Mouse (Mus musculus): ENCODE results near the gene Cel. TPM values are rescaled to one million over a fixed set of nuclear protein-coding genes. Genes with fewer than 3 reads are reported as not detected.
A peak's percentile ranks its signal among the peaks of the same experiment; 100 is the strongest.

Gene Cel
- polyA plus RNA-seq, 1 experiment from 2014 or later = not detected

DNA sequence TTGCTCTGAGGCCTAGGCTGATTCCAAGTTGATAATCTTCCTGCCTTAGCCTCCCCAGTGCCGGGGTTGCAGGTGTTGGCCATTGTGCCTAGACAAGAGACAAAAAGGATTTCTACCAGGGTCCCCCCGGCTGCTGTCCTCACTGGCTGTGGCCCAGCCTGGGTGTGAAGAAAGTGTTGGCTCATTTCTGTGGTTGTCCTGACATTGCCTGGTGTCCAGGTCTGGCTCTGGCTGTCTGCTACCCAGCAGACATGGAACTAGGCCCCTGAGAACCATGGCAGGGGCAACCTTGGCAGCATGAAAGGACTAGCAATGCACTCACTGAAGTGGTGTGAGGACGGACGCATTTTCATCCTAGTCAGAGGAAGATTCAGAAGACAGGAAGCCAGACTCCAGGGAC, 33.3 kb downstream of the Cel start:
- no peak for ATAC-seq (ENCODE audit: insufficient number of reproducible peaks, insufficient read depth, low FRiP score, low read depth)
- Histone ChIP-seq H3K9me3 (ENCODE audit: control insufficient read depth, low read length) (no peaks in the 10 kb centered on the region), H3K27ac (replicated peaks in 1 of 2; ENCODE audit: control insufficient read depth in 1 of 2, insufficient read depth in 1 of 2, low read depth in 2 of 2, low read length in 2 of 2) (no peak overlapping the region), H3K36me3 (ENCODE audit: control insufficient read depth, insufficient read depth, low read length) (no peaks in the 10 kb centered on the region), H3K4me3 (ENCODE audit: control insufficient read depth in 1 of 2, insufficient read depth in 1 of 2, low read depth in 1 of 2, low read length in 2 of 2) (no peak overlapping the region), H3K9ac (ENCODE audit: low read length) (no peak overlapping the region), H3K4me1 (ENCODE audit: control insufficient read depth in 2 of 2, insufficient read depth in 2 of 2, low read length in 2 of 2) (peaks cover 41 to 62% of the 10 kb centered on the region in 2 experiments), H3K4me2 (ENCODE audit: low read length) (no peak overlapping the region), H3K27me3 (ENCODE audit: control insufficient read depth, insufficient read depth, low read length) (no peaks in the 10 kb centered on the region)
- 73% methylated on average over 4 of the region's 4 CpGs for WGBS

DNA sequence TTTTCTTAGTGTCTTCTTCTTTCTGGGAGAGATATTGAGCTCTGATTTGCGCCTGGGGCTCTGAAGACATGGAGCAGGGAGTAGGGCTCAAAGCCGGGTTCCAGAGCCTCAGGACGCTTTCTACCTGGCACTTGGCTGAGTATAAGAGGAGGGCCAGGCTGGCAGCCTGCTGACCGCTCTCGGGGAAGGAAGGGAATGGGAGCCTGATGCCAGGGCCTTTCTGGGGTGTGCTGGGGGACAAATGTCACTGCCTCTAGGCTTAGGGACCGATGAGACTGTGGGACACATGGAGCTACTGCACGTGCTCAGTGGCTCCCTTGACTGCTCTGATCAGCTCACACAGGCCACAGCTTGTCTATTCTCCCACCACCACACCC, 34.9 kb downstream of the Cel start:
- Histone ChIP-seq H3K9ac (ENCODE audit: low read length) (no peak overlapping the region), H3K4me1 (ENCODE audit: control insufficient read depth in 2 of 2, insufficient read depth in 2 of 2, low read length in 2 of 2) (peaks cover 34 to 55% of the 10 kb centered on the region in 2 experiments), H3K9me3 (ENCODE audit: control insufficient read depth, low read length) (no peaks in the 10 kb centered on the region), H3K27ac (replicated peaks in 1 of 2; ENCODE audit: control insufficient read depth in 1 of 2, insufficient read depth in 1 of 2, low read depth in 2 of 2, low read length in 2 of 2) (no peak overlapping the region), H3K27me3 (ENCODE audit: control insufficient read depth, insufficient read depth, low read length) (no peaks in the 10 kb centered on the region), H3K36me3 (ENCODE audit: control insufficient read depth, insufficient read depth, low read length) (no peaks in the 10 kb centered on the region), H3K4me2 (ENCODE audit: low read length) (no peak overlapping the region), H3K4me3 (ENCODE audit: control insufficient read depth in 1 of 2, insufficient read depth in 1 of 2, low read depth in 1 of 2, low read length in 2 of 2) (no peak overlapping the region)
- no peak for ATAC-seq (ENCODE audit: insufficient number of reproducible peaks, insufficient read depth, low FRiP score, low read depth)
- WGBS = 88% methylated on average over 7 of the region's 7 CpGs

DNA sequence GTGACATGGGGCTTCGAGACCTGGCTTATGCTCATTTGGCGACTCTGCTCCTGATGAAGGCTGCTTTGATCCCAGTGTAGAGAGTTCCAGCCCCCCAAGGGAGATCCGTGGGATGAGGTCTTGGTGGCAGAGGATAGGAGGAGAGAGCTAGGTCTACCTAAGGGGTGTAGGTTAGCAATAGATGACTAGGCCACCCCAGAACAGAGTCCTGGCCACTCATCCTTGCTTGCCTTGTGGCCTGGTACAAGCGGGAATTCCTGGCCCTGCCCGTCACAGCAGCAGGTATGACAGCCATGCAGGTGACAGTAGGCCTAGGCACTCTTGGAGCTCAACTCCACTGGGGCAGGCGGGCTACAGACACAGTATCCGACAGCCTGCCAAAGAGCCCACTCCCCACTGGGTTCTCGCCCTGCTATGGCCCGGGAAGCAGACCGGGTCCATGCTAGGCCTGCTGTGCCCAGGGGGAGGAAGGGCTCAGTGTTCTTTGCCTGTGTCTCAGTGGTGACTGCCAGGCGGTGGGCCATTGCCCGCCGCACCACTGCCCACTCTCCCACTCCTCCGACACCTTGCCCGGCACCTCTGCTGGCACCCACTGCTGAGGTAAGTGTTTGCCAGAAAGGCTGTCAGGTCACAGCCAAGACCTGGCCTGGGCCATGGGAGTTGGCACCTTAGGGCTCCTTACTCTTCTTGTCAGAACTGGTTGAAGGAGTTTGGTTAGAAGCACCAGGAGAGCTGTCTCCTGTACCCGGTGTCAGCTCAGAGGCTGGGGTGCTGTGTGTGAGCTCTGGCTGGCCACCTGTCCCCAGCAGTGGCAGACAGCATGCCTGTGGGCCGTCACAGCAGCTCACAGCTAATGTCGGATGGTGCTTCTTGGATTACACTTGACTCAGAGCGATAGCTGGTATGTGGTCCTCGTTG, 35.5 kb downstream of the Cel start:
- no peaks in the 10 kb centered on the region for H3K36me3 ChIP-seq (ENCODE audit: control insufficient read depth, insufficient read depth, low read length)

DNA sequence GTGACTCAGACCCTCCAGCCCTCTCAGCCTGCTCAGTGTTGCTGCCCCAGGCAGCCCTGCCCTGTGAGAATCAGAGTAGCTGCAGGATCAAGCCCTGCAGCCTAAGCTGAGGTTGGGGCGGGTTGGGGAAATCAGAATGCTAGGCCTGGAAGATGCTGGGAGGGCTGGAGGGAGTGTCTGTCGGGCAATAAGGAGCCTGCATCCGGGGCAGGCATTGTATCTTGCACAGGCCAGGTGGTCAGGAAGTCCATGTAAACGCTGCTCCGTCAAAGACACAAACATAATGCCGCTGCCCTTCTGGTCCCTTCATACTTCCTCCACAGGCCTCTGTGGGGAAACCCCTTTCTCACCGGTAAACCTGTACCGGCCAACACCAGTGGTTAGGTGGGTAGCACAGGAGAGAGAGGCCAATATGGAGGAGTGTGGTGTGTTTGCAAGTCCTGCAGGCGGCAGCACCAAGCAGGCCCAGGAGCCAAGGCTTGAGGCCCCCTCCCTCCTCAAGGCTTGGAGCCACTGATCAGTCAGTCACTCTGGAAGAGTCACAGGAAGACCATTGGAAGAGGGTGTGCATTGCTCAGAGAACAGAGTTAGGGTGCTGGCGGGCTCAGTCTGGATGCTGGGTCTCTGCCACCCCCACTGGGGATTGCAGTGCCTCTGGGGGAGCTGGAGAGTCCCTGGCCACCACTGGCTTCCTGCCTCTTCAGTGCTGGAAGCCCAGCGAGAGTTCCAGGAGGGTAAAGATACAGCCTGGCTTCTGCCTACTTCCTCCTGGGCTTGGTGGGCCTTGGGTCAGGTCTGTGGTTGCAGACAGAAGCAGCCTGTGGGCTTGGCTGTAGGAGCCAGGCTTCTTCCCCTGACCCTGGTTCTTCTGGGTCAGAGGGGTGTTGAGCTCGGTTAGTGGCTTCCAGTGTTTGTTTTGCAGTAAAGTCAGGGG, 37.0 kb downstream of the Cel start:
- Histone ChIP-seq H3K27ac (replicated peaks in 1 of 2; ENCODE audit: control insufficient read depth in 1 of 2, insufficient read depth in 1 of 2, low read depth in 2 of 2, low read length in 2 of 2) (peak overlapping the region; percentile 52 to 77), H3K4me2 (ENCODE audit: low read length) (0 out of 2 replicates have a peak overlapping the region, but pooled peaks have one; percentile 34), H3K4me3 (ENCODE audit: control insufficient read depth in 1 of 2, insufficient read depth in 1 of 2, low read depth in 1 of 2, low read length in 2 of 2) (no peak overlapping the region), H3K4me1 (ENCODE audit: control insufficient read depth in 2 of 2, insufficient read depth in 2 of 2, low read length in 2 of 2) (peaks cover 32 to 40% of the 10 kb centered on the region in 2 experiments), H3K27me3 (ENCODE audit: control insufficient read depth, insufficient read depth, low read length) (no peaks in the 10 kb centered on the region), H3K9me3 (ENCODE audit: control insufficient read depth, low read length) (no peaks in the 10 kb centered on the region), H3K36me3 (ENCODE audit: control insufficient read depth, insufficient read depth, low read length) (no peaks in the 10 kb centered on the region), H3K9ac (ENCODE audit: low read length) (peak overlapping the region; percentile 52)
- 41% methylated on average over 12 of the region's 12 CpGs for WGBS
- no peak for ATAC-seq (ENCODE audit: insufficient number of reproducible peaks, insufficient read depth, low FRiP score, low read depth)

More for the DNA sequence above, 35.5 kb downstream of the Cel start:
- H3K4me1 ChIP-seq (ENCODE audit: control insufficient read depth in 2 of 2, insufficient read depth in 2 of 2, low read length in 2 of 2) = peaks cover 32 to 52% of the 10 kb centered on the region in 2 experiments
- no peak overlapping the region for H3K9ac ChIP-seq (ENCODE audit: low read length)
- ATAC-seq (ENCODE audit: insufficient number of reproducible peaks, insufficient read depth, low FRiP score, low read depth) = no peak
- no peaks in the 10 kb centered on the region for H3K9me3 ChIP-seq (ENCODE audit: control insufficient read depth, low read length)
- H3K4me3 ChIP-seq (ENCODE audit: control insufficient read depth in 1 of 2, insufficient read depth in 1 of 2, low read depth in 1 of 2, low read length in 2 of 2) = no peak overlapping the region
- no peak overlapping the region for H3K4me2 ChIP-seq (ENCODE audit: low read length)
- no peaks in the 10 kb centered on the region for H3K27me3 ChIP-seq (ENCODE audit: control insufficient read depth, insufficient read depth, low read length)
- WGBS = 85% methylated on average over 20 of the region's 20 CpGs
- H3K27ac ChIP-seq (replicated peaks in 1 of 2; ENCODE audit: control insufficient read depth in 1 of 2, insufficient read depth in 1 of 2, low read depth in 2 of 2, low read length in 2 of 2) = no peak overlapping the region

DNA sequence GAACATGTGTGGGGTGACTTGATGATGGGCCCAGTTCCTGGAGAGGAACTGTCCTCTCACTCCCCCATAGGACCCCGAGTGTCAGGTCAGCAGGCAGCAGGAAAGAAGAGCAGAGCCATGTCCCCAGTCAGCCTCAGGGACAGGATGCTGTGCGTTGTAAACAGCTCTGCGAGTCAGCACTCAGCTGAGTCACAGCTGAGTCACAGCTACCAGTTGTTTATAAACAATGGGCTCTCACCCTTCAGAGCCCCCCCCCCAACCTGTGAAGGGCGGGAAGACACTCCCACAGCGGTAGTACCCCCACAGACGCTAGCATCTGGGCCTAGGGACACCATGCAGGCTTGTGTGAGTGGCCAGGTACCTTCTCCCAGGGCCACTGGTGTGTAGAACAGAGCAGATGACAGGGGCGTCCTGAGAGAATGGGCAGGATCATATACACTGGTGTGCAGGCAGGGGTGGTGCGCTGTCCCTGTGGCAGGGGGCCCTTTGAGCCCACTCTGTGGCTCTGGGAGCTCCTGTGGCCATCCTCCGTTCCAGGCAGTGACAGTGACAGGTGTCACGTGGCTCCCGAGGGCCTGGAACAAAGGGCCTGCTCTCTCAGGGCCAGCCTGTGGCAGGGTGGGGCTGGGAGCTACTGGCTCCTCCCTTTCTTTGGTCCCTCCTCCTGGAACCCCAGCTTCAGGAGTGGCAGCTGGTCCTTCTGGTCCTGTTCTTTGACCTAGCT, 37.8 kb downstream of the Cel start:
- Histone ChIP-seq H3K4me2 (ENCODE audit: low read length) (peak overlapping the region; percentile 34; the same call in 1 of the 2 replicates), H3K27me3 (ENCODE audit: control insufficient read depth, insufficient read depth, low read length) (no peaks in the 10 kb centered on the region)
- 26% methylated on average over 11 of the region's 11 CpGs for WGBS

DNA sequence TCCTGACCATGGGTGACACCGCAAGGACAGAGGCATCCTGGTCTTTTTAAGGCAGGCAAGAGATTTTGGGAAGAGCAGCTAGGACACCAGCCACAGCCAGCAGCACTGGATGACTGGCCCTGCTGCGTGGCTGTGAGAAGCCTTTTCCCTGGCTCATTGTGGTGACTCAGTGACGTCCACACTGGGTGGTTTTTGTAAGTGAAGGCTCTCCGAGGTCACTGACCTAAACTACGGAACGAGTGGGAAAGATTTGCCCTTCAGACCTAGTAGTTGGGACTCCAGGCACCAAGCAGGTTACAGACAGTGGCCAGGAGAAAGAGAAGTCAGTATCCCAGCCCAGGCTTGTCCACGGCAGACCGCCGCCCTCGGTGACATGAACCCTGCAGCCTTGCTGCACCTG, 38.8 kb downstream of the Cel start:
- Histone ChIP-seq H3K4me2 (ENCODE audit: low read length) (no peak overlapping the region), H3K4me3 (ENCODE audit: control insufficient read depth in 1 of 2, insufficient read depth in 1 of 2, low read depth in 1 of 2, low read length in 2 of 2) (no peak overlapping the region), H3K4me1 (ENCODE audit: control insufficient read depth in 2 of 2, insufficient read depth in 2 of 2, low read length in 2 of 2) (peaks cover 25 to 27% of the 10 kb centered on the region in 2 experiments), H3K27me3 (ENCODE audit: control insufficient read depth, insufficient read depth, low read length) (no peaks in the 10 kb centered on the region), H3K9me3 (ENCODE audit: control insufficient read depth, low read length) (no peaks in the 10 kb centered on the region), H3K36me3 (ENCODE audit: control insufficient read depth, insufficient read depth, low read length) (no peaks in the 10 kb centered on the region), H3K27ac (replicated peaks in 1 of 2; ENCODE audit: control insufficient read depth in 1 of 2, insufficient read depth in 1 of 2, low read depth in 2 of 2, low read length in 2 of 2) (peak overlapping the region in 1 of 2 experiments; percentile 49; a peak in 1 of 4 replicates), H3K9ac (ENCODE audit: low read length) (no peak overlapping the region)
- ATAC-seq (ENCODE audit: insufficient number of reproducible peaks, insufficient read depth, low FRiP score, low read depth) = no peak
- WGBS = 86% methylated on average over 10 of the region's 10 CpGs

More for the DNA sequence above, 37.8 kb downstream of the Cel start:
- Histone ChIP-seq H3K9me3 (ENCODE audit: control insufficient read depth, low read length) (no peaks in the 10 kb centered on the region), H3K4me1 (ENCODE audit: control insufficient read depth in 2 of 2, insufficient read depth in 2 of 2, low read length in 2 of 2) (peaks cover 29 to 36% of the 10 kb centered on the region in 2 experiments), H3K36me3 (ENCODE audit: control insufficient read depth, insufficient read depth, low read length) (no peaks in the 10 kb centered on the region), H3K27ac (replicated peaks in 1 of 2; ENCODE audit: control insufficient read depth in 1 of 2, insufficient read depth in 1 of 2, low read depth in 2 of 2, low read length in 2 of 2) (peak overlapping the region; percentile 35 to 77), H3K4me3 (ENCODE audit: control insufficient read depth in 1 of 2, insufficient read depth in 1 of 2, low read depth in 1 of 2, low read length in 2 of 2) (no peak overlapping the region), H3K9ac (ENCODE audit: low read length) (peak overlapping the region; percentile 52)
- peak; percentile 45 for ATAC-seq (ENCODE audit: insufficient number of reproducible peaks, insufficient read depth, low FRiP score, low read depth)

DNA sequence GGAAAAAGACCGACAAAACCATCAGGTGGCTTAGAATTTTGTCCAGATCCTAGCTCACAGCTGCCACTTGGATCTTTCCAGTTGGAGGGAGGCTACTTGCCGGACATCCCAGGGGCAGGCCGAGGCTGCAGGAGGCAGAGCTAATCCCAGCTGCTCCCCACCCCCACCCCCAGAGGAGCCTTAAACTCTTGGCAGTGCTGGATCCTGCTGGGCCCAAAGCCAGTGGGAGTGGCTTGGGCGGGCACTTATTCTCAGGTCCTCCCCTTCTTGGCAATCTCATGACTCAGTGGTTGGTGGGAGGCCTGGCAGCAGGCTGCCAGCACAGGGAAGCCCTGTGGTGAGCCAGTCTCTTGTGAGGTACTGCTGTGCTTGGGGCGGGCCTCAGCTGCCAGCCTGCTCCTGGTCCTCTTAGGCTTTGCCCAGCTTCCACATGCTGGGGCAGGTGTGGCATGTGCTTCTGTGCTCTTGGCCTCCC, 39.5 kb downstream of the Cel start:
- ATAC-seq (ENCODE audit: insufficient number of reproducible peaks, insufficient read depth, low FRiP score, low read depth) = peak; percentile 82
- no peaks in the 10 kb centered on the region for H3K9me3 ChIP-seq (ENCODE audit: control insufficient read depth, low read length)
- H3K27ac ChIP-seq (replicated peaks in 1 of 2; ENCODE audit: control insufficient read depth in 1 of 2, insufficient read depth in 1 of 2, low read depth in 2 of 2, low read length in 2 of 2) = peak overlapping the region in 1 of 2 experiments; percentile 49; a peak in 2 of 4 replicates
- H3K4me3 ChIP-seq (ENCODE audit: control insufficient read depth in 1 of 2, insufficient read depth in 1 of 2, low read depth in 1 of 2, low read length in 2 of 2) = no peak overlapping the region
- no peak overlapping the region for H3K9ac ChIP-seq (ENCODE audit: low read length)
- H3K36me3 ChIP-seq (ENCODE audit: control insufficient read depth, insufficient read depth, low read length) = no peaks in the 10 kb centered on the region
- no peaks in the 10 kb centered on the region for H3K27me3 ChIP-seq (ENCODE audit: control insufficient read depth, insufficient read depth, low read length)
- 12% methylated on average over 5 of the region's 5 CpGs for WGBS
- peaks cover 25 to 27% of the 10 kb centered on the region in 2 experiments for H3K4me1 ChIP-seq (ENCODE audit: control insufficient read depth in 2 of 2, insufficient read depth in 2 of 2, low read length in 2 of 2)
- no peak overlapping the region for H3K4me2 ChIP-seq (ENCODE audit: low read length)

Measured in heart, embryonic 14.5 days (tissue).